In the genomic region with DNA sequence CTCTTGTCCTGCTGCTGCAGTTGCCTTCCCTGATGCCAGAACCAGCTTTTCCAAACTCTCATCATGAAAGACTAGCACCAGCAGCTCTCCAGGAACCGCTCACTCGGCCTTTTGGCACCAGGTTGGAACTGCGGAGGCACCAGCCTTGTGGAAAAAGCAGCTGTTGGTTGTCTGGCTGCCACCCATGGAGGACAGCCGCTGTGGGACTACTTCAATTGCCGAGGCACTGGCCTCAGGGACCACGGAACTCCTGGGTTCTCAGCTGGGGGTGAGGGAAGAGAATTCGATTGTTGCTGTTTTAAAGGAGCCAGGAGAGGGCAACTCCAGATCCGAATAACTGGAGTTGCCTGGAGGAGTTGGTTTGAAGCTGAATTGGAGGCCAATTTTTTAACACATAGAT, we compare ENCODE assay signal across 27 mouse cellular contexts. TPM values are rescaled to one million over a fixed set of nuclear protein-coding genes. Genes with fewer than 3 reads are reported as not detected.
DNase-seq lines count a peak whose midpoint lies in the region; ATAC-seq and TF ChIP-seq lines count a peak whose summit lies in the region.
"Had no signal": no experiment of that assay in that cellular context is flagged by ENCODE, and none has a peak within 500 bp of the region (broad histone marks: within the 10 kb centered on the region; RNA-seq: fewer than 3 reads in every experiment).

No protein-coding gene starts in this region.

- 0 out of 2 replicates have a peak, but pooled peaks have one; percentile 38 for ATAC-seq in lung, embryonic 16.5 days (ENCODE audit: low read depth)
- no peak for ATAC-seq in lung, postnatal 0 days
- ATAC-seq: activated CD4-positive, CD25-positive, alpha-beta regulatory T cell, adult 4 months; forebrain, embryonic 16.5 days; hindbrain, embryonic 16.5 days; intestine, postnatal 0 days; midbrain, embryonic 15.5 days had no signal

- H3K9me3 ChIP-seq in lung, embryonic 16.5 days (ENCODE audit: control insufficient read depth, low read length): no peaks in the 10 kb centered on the region
- H3K9me3 ChIP-seq in lung, postnatal 0 days (ENCODE audit: low read length): no peaks in the 10 kb centered on the region
- no peaks in the 10 kb centered on the region for H3K9me3 ChIP-seq in hindbrain, embryonic 10.5 days
- H3K9me3 ChIP-seq: embryonic facial prominence, embryonic 12.5 days; megakaryocyte, embryonic 14.5 days; midbrain, embryonic 15.5 days had no signal

- H3K27ac ChIP-seq in lung, embryonic 16.5 days (ENCODE audit: low read length): no peak overlapping the region
- no peak overlapping the region for H3K27ac ChIP-seq in lung, postnatal 0 days (ENCODE audit: low read length)
- no peak overlapping the region for H3K27ac ChIP-seq in gastrocnemius, adult 2 months
- no peak overlapping the region for H3K27ac ChIP-seq in hindbrain, embryonic 10.5 days
- H3K27ac ChIP-seq: embryonic facial prominence, embryonic 12.5 days; midbrain, embryonic 15.5 days had no signal

- no peak for TF ChIP-seq EP300 in lung, postnatal 0 days (IDR thresholded peaks at IDR 0.05)

- no peak overlapping the region for H3K4me2 ChIP-seq in lung, embryonic 16.5 days (ENCODE audit: low read depth, low read length)
- no peak overlapping the region for H3K4me2 ChIP-seq in lung, postnatal 0 days (replicated peaks; ENCODE audit: low read depth, low read length)
- H3K4me2 ChIP-seq: embryonic facial prominence, embryonic 12.5 days; heart, embryonic 11.5 days; midbrain, embryonic 15.5 days had no signal

- WGBS in lung, embryonic 16.5 days: 35% methylated on average over 8 of the region's 8 CpGs
- WGBS in lung, postnatal 0 days: 27% methylated on average over 8 of the region's 8 CpGs
- 37% methylated on average over 8 of the region's 8 CpGs for WGBS in hindbrain, embryonic 10.5 days

- H3K4me3 ChIP-seq in lung, embryonic 16.5 days (ENCODE audit: low read length): no peak overlapping the region
- H3K4me3 ChIP-seq in lung, postnatal 0 days (ENCODE audit: low read depth, low read length): no peak overlapping the region
- no peak overlapping the region for H3K4me3 ChIP-seq in gastrocnemius, adult 2 months
- H3K4me3 ChIP-seq in hindbrain, embryonic 10.5 days: no peak overlapping the region
- H3K4me3 ChIP-seq: embryonic facial prominence, embryonic 12.5 days; megakaryocyte, embryonic 14.5 days; midbrain, embryonic 15.5 days had no signal

- TF ChIP-seq CTCF in lung, postnatal 0 days (IDR thresholded peaks at IDR 0.05): no peak
- TF ChIP-seq CTCF in gastrocnemius, adult 2 months (IDR thresholded peaks at IDR 0.05): no peak

- intact Hi-C loops in gastrocnemius, adult 2 months (cut with DNase I): loop anchor here (2.0 kb wide), 1 partner anchor 128 kb away; no protein-coding TSS in a partner anchor

- peak; percentile 24 for DNase-seq in adrenal gland, adult 8-10 months
- DNase-seq in adrenal gland, adult 18-20 months (ENCODE audit: low spot score in 2 of 2): no peak
- DNase-seq in lung, postnatal 0 days (ENCODE audit: low spot score): no peak
- DNase-seq in gastrocnemius, adult 2 months: peak; percentile 58
- no peak for DNase-seq in thymus, postnatal 0 days (ENCODE audit: low spot score)
- no peak for DNase-seq in hindbrain, embryonic 10.5 days (ENCODE audit: low spot score)
- DNase-seq in kidney, postnatal 25 days: no peak
- DNase-seq: cerebellum, adult 18-20 months; kidney, postnatal 10 days had no signal

- H3K36me3 ChIP-seq in lung, embryonic 16.5 days (ENCODE audit: control insufficient read depth, insufficient read depth, low read length): no peaks in the 10 kb centered on the region
- H3K36me3 ChIP-seq in lung, postnatal 0 days (ENCODE audit: insufficient read depth, low read length): no peaks in the 10 kb centered on the region
- no peaks in the 10 kb centered on the region for H3K36me3 ChIP-seq in hindbrain, embryonic 10.5 days
- H3K36me3 ChIP-seq: embryonic facial prominence, embryonic 12.5 days; midbrain, embryonic 15.5 days had no signal

- no peak overlapping the region for H3K9ac ChIP-seq in lung, embryonic 16.5 days (ENCODE audit: low read length)
- H3K9ac ChIP-seq in lung, postnatal 0 days (replicated peaks; ENCODE audit: low read depth): no peak overlapping the region
- H3K9ac ChIP-seq: embryonic facial prominence, embryonic 12.5 days; midbrain, embryonic 15.5 days had no signal

- H3K4me1 ChIP-seq in lung, embryonic 16.5 days (replicated peaks; ENCODE audit: control insufficient read depth, insufficient read depth, low read length): 0 out of 2 replicates have a peak, but pooled peaks cover 3% of the 10 kb centered on the region
- no peaks in the 10 kb centered on the region for H3K4me1 ChIP-seq in lung, postnatal 0 days (ENCODE audit: insufficient read depth, low read depth, low read length)
- peaks cover 6% of the 10 kb centered on the region for H3K4me1 ChIP-seq in hindbrain, embryonic 10.5 days (replicated peaks)
- H3K4me1 ChIP-seq: embryonic facial prominence, embryonic 12.5 days; megakaryocyte, embryonic 14.5 days; midbrain, embryonic 15.5 days had no signal

- H3K27me3 ChIP-seq in lung, embryonic 16.5 days (ENCODE audit: control insufficient read depth, insufficient read depth, low read depth, low read length): no peaks in the 10 kb centered on the region
- H3K27me3 ChIP-seq in lung, postnatal 0 days (replicated peaks; ENCODE audit: insufficient read depth, low read length): no peaks in the 10 kb centered on the region
- no peaks in the 10 kb centered on the region for H3K27me3 ChIP-seq in hindbrain, embryonic 10.5 days (ENCODE audit: insufficient read depth, poor library complexity, severe bottlenecking)
- H3K27me3 ChIP-seq: CH12.LX; embryonic facial prominence, embryonic 12.5 days; midbrain, embryonic 15.5 days had no signal

RNA-seq across cellular contexts. Expression of gene 4930522H14Rik, which starts 43.2 kb away (rescaled TPM):
- total RNA-seq in adrenal gland, adult 8-10 months (2022): not detected
- total RNA-seq in adrenal gland, adult 18-20 months (2021): not detected
- polyA plus RNA-seq in lung, embryonic 16.5 days (2015; fragmentation: Nextera tagmentation; extraction: Ambion mirVana): not detected in 2 replicates
- not detected in 2 replicates for polyA plus RNA-seq in lung, postnatal 0 days (2015; fragmentation: Nextera tagmentation; extraction: Ambion mirVana)
- total RNA-seq in gastrocnemius, adult 2 months (2021): not detected
- polyA plus RNA-seq in thymus, postnatal 0 days (2015; fragmentation: Nextera tagmentation; extraction: Ambion mirVana): not detected in 2 replicates
- polyA plus RNA-seq in hindbrain, embryonic 10.5 days (2016; fragmentation: Nextera tagmentation; extraction: Ambion mirVana): not detected in 2 replicates
- total RNA-seq: CH12.LX; common myeloid progenitor, adult 5-6 weeks; heart, postnatal 25 days; layer of hippocampus, postnatal 10 days had no signal
- polyA plus RNA-seq: activated CD4-positive, CD25-positive, alpha-beta regulatory T cell, adult 4 months; embryonic facial prominence, embryonic 12.5 days; forebrain, embryonic 16.5 days; gonadal fat pad, adult 2 months; heart, embryonic 11.5 days; hindbrain, embryonic 16.5 days; intestine, postnatal 0 days; limb, embryonic 14.5 days; liver, embryonic 16.5 days; midbrain, embryonic 15.5 days; spleen, adult 2 months; stomach, embryonic 16.5 days had no signal

Comparison
In these comparisons a context has a peak if more than half of its experiments do, and no peak if none do; other contexts are left out.
1. DNase-seq: peak in adrenal gland, adult 8-10 months (single experiment) and gastrocnemius, adult 2 months (single experiment); none in adrenal gland, adult 18-20 months (0 of 2), lung, postnatal 0 days (single experiment), thymus, postnatal 0 days (single experiment), hindbrain, embryonic 10.5 days (single experiment) and kidney, postnatal 25 days (0 of 2).